Mouse (Mus musculus) embryonic facial prominence, embryonic 14.5 days (tissue): Measurements from ENCODE around the gene Nfkbib. TPM values are rescaled to one million over a fixed set of nuclear protein-coding genes. Genes with fewer than 3 reads are reported as not detected.

Experiments used
- ATAC-seq: fragments of 200-750 bp; cut with Nextera tagmentation; 2 replicates; pipeline ENCODE4 v1.8.0; 2017; ENCODE audit warnings: low read depth, moderate number of reproducible peaks, moderate TSS enrichment
- DNase-seq: peaks from one replicate; pipeline ENCODE4 v3.0.0-alpha.2; 2015; ENCODE audit warnings: low spot score
- H3K27ac ChIP-seq: fragments of 300-500 bp; sonication (generic); replicated peaks from 2 replicates; pipeline ENCODE4 v1.5.1; 2014; ENCODE audit warnings: low read depth, mild to moderate bottlenecking, low read length, moderate library complexity
- H3K27me3 ChIP-seq: fragments of 300-500 bp; sonication (generic); replicated peaks from 2 replicates; pipeline ENCODE4 v1.6.1; 2014; ENCODE audit warnings: low read length; ENCODE audit not compliant: control insufficient read depth, insufficient read depth
- H3K36me3 ChIP-seq: fragments of 300-500 bp; sonication (generic); 2 replicates; pipeline ENCODE4 v1.6.1; 2014; ENCODE audit warnings: low read length, mixed read lengths; ENCODE audit not compliant: control insufficient read depth, insufficient read depth
- H3K4me1 ChIP-seq: fragments of 300-500 bp; sonication (generic); 2 replicates; pipeline ENCODE4 v1.6.1; 2014; ENCODE audit warnings: antibody characterized with exemption, low read length; ENCODE audit not compliant: control insufficient read depth, insufficient read depth
- H3K4me2 ChIP-seq: fragments of 300-500 bp; sonication (generic); 2 replicates; pipeline ENCODE4 v1.6.1; 2014; ENCODE audit warnings: low read depth, mild to moderate bottlenecking, low read length, moderate library complexity, mixed read lengths
- H3K4me3 ChIP-seq: fragments of 300-500 bp; sonication (generic); 2 replicates; pipeline ENCODE4 v1.5.1; 2014; ENCODE audit warnings: low read depth, mild to moderate bottlenecking, low read length
- H3K9ac ChIP-seq: fragments of 300-500 bp; sonication (generic); 2 replicates; pipeline ENCODE4 v1.6.1; 2014; ENCODE audit warnings: low read depth, mild to moderate bottlenecking, low read length, moderate library complexity, mixed read lengths
- H3K9me3 ChIP-seq: fragments of 300-500 bp; sonication (generic); 2 replicates; pipeline ENCODE4 v1.6.1; 2016; ENCODE audit warnings: low read length; ENCODE audit not compliant: control insufficient read depth
- WGBS: fragments of 180-500 bp; shearing (Covaris S2); extraction: QIAGEN DNeasy Blood & Tissue Kit; methylation state at CpG from one replicate; pipeline ENCODE4 v1.1.7; 2014; 5-methylcytosine and 5-hydroxymethylcytosine counted together
- polyA plus RNA-seq: library from polyadenylated mRNA; unstranded; fragments of >200 nt; fragmentation: Nextera tagmentation; extraction: Ambion mirVana; gene quantifications from 2 replicates; pipeline ENCODE4 v1.2.1, GENCODE M21; 2014

Gene Nfkbib
- polyA plus RNA-seq, 1 experiment from 2014 or later: 41.5 TPM

- H3K4me1 ChIP-seq: peaks cover 5% of the 10 kb centered on the region
- no peak overlapping the region for H3K9ac ChIP-seq
- DNase-seq (peak; percentile 34), ATAC-seq (no peak)
- H3K4me3 ChIP-seq: no peak overlapping the region
- no peak overlapping the region; the same call in 1 of the 2 replicates for H3K27ac ChIP-seq
- no peaks in the 10 kb centered on the region for H3K27me3 ChIP-seq
- H3K9me3 ChIP-seq: no peaks in the 10 kb centered on the region
- H3K36me3 ChIP-seq: no peaks in the 10 kb centered on the region
- no peak overlapping the region for H3K4me2 ChIP-seq
- 75% methylated on average over 5 of the region's 5 CpGs for WGBS
Observed at GRCm38 (mm10) chr7:28714667-28715066, 52.6 kb downstream of the Nfkbib start.

- H3K9ac ChIP-seq: no peak overlapping the region
- no peaks in the 10 kb centered on the region for H3K36me3 ChIP-seq
- no peaks in the 10 kb centered on the region for H3K9me3 ChIP-seq
- no peak overlapping the region for H3K27ac ChIP-seq
- no peak overlapping the region for H3K4me2 ChIP-seq
- WGBS: 67% methylated on average over 3 of the region's 3 CpGs
- no peak for DNase-seq
- no peak overlapping the region for H3K4me3 ChIP-seq
- no peak for ATAC-seq
- H3K27me3 ChIP-seq: no peaks in the 10 kb centered on the region
- H3K4me1 ChIP-seq: peaks cover under 1% of the 10 kb centered on the region
Observed at GRCm38 (mm10) chr7:28710962-28711361, 56.4 kb downstream of the Nfkbib start.

GRCm38 (mm10) chr7:28709454-28709853 lies 57.9 kb downstream of the Nfkbib start:
- no peak for ATAC-seq

More at GRCm38 (mm10) chr7:28709454-28709853, 57.9 kb downstream of the Nfkbib start:
- Histone ChIP-seq H3K36me3 (no peaks in the 10 kb centered on the region), H3K4me2 (no peak overlapping the region), H3K4me1 (no peaks in the 10 kb centered on the region), H3K9me3 (no peaks in the 10 kb centered on the region), H3K27ac (no peak overlapping the region), H3K27me3 (no peaks in the 10 kb centered on the region), H3K4me3 (no peak overlapping the region), H3K9ac (no peak overlapping the region)
- no peak for DNase-seq

Other genes starting within 250 kb of the Nfkbib start
- gene Ifnl3, start 244.7 kb downstream of the Nfkbib start, polyA plus RNA-seq: not detected in 2 replicates
- not detected in 2 replicates for gene Sycn, start 226.6 kb downstream of the Nfkbib start, polyA plus RNA-seq
- gene Nccrp1, start 220.3 kb downstream of the Nfkbib start, polyA plus RNA-seq: 0.17 and 0.43 TPM in 2 replicates
- gene Samd4b, start 169.4 kb downstream of the Nfkbib start, polyA plus RNA-seq: 31.5 and 33.8 TPM in 2 replicates
- 20.7 and 23.5 TPM in 2 replicates for gene Pak4, start 169.3 kb downstream of the Nfkbib start, polyA plus RNA-seq
- 0.10 and 0.40 TPM in 2 replicates for gene Acp7, start 136.2 kb downstream of the Nfkbib start, polyA plus RNA-seq
- gene Fbxo27, start 74.7 kb downstream of the Nfkbib start, polyA plus RNA-seq: 6.9 and 7.1 TPM in 2 replicates
- gene Fbxo17, start 50.7 kb downstream of the Nfkbib start, polyA plus RNA-seq: 27.8 and 29.0 TPM in 2 replicates
- gene Mrps12, start 25.7 kb downstream of the Nfkbib start, polyA plus RNA-seq: 119 and 120 TPM in 2 replicates
- gene Sars2, start 25.5 kb downstream of the Nfkbib start, polyA plus RNA-seq: 20.5 and 22.9 TPM in 2 replicates
- gene Ccer2, start 11.3 kb downstream of the Nfkbib start, polyA plus RNA-seq: 3.8 and 12.7 TPM in 2 replicates
- gene Sirt2, start 777 bp downstream of the Nfkbib start, polyA plus RNA-seq: 76.8 and 79.3 TPM in 2 replicates
- 2.7 and 3.0 TPM in 2 replicates for gene Rinl, start 21.5 kb upstream of the Nfkbib start, polyA plus RNA-seq
- gene Hnrnpl, start 41.0 kb upstream of the Nfkbib start, polyA plus RNA-seq: 180 and 182 TPM in 2 replicates
- 183 and 202 TPM in 2 replicates for gene Ech1, start 57.7 kb upstream of the Nfkbib start, polyA plus RNA-seq
- gene Lgals4, start 66.3 kb upstream of the Nfkbib start, polyA plus RNA-seq: 3.4 and 4.1 TPM in 2 replicates
- gene Lgals7, start 96.3 kb upstream of the Nfkbib start, polyA plus RNA-seq: 27.3 and 53.0 TPM in 2 replicates
- gene Capn12, start 113.9 kb upstream of the Nfkbib start, polyA plus RNA-seq: 0.58 and 0.72 TPM in 2 replicates
- gene Actn4, start 194.8 kb upstream of the Nfkbib start, polyA plus RNA-seq: 256 and 280 TPM in 2 replicates
- gene Eif3k, start 214.4 kb upstream of the Nfkbib start, polyA plus RNA-seq: 403 and 404 TPM in 2 replicates
- 7.2 and 8.7 TPM in 2 replicates for gene Map4k1, start 214.5 kb upstream of the Nfkbib start, polyA plus RNA-seq